Mouse (Mus musculus) kidney, adult 2 months (tissue): ENCODE data around the gene Gm11549. TPM values are rescaled to one million over a fixed set of nuclear protein-coding genes. Genes with fewer than 3 reads are reported as not detected.

Source experiments
- DNase-seq: peaks from one replicate; pipeline ENCODE4 v3.0.0; 2021
- H3K27ac ChIP-seq: fragments of 200-500 bp; 2 replicates; pipeline ENCODE4 v1.5.1; 2012; ENCODE audit warnings: low read depth, low read length, control low read depth, inconsistent platforms; ENCODE audit not compliant: insufficient read depth
- H3K27me3 ChIP-seq: fragments of 200-500 bp; replicated peaks from 2 replicates; pipeline ENCODE4 v1.6.1; 2012; ENCODE audit warnings: mild to moderate bottlenecking, moderate library complexity, low read length, inconsistent platforms; ENCODE audit not compliant: control insufficient read depth, insufficient read depth
- H3K36me3 ChIP-seq: fragments of 200-500 bp; 2 replicates; pipeline ENCODE4 v1.6.1; 2012; ENCODE audit warnings: mild to moderate bottlenecking, moderate library complexity, low read length, inconsistent platforms; ENCODE audit not compliant: control insufficient read depth, insufficient read depth
- H3K4me1 ChIP-seq: fragments of 200-500 bp; 2 replicates; pipeline ENCODE4 v1.6.1; 2011; ENCODE audit warnings: low read length; ENCODE audit not compliant: control insufficient read depth, insufficient read depth
- H3K4me3 ChIP-seq: fragments of 200-500 bp; 2 replicates; pipeline ENCODE4 v1.5.1; 2011; ENCODE audit warnings: mild to moderate bottlenecking, low read depth, low read length, control low read depth; ENCODE audit not compliant: insufficient read depth
- CTCF ChIP-seq: fragments of 200-500 bp; conservative IDR thresholded peaks from 2 replicates; pipeline ENCODE4 v1.5.1; 2011; ENCODE audit warnings: low read depth, mild to moderate bottlenecking, control low read depth, low read length, moderate library complexity, mixed read lengths; ENCODE audit not compliant: insufficient read depth, insufficient read length
- POLR2A ChIP-seq: fragments of 200-500 bp; IDR thresholded peaks from one replicate; pipeline ENCODE4 v1.6.1; 2011; ENCODE audit warnings: low read depth, low read length, control low read depth
- WGBS: fragments of 180-500 bp; shearing (Covaris S2); methylation state at CpG from one replicate; pipeline ENCODE4 v1.1.7; 2018; 5-methylcytosine and 5-hydroxymethylcytosine counted together
- polyA plus RNA-seq: library from polyadenylated mRNA; depleted of rRNA; stranded (reverse); fragments of >200 nt; gene quantifications from 2 replicates; pipeline ENCODE4 v1.2.3, GENCODE M21; 2012

The Gm11549 gene
- polyA plus RNA-seq, 1 experiment = not detected

GRCm38 (mm10) chr3:36533201-36533672 is 11.6 kb upstream of the Gm11549 start:
- Histone ChIP-seq H3K36me3 (no peaks in the 10 kb centered on the region), H3K4me1 (peaks cover 4% of the 10 kb centered on the region; the same call in 1 of the 2 replicates), H3K4me3 (no peak overlapping the region), H3K27ac (no peak overlapping the region), H3K27me3 (no peaks in the 10 kb centered on the region)
- 0% methylated on average over 1 of the region's 1 CpGs for WGBS
- DNase-seq = no peak
- TF ChIP-seq POLR2A (no peak), CTCF (no peak)

GRCm38 (mm10) chr3:36532738-36533137 is 11.1 kb upstream of the Gm11549 start:
- Histone ChIP-seq H3K4me3 (no peak overlapping the region), H3K27me3 (no peaks in the 10 kb centered on the region; the same call in 1 of the 2 replicates), H3K27ac (no peak overlapping the region), H3K36me3 (no peaks in the 10 kb centered on the region), H3K4me1 (peaks cover 4% of the 10 kb centered on the region; the same call in 1 of the 2 replicates)
- TF ChIP-seq POLR2A (no peak), CTCF (no peak)
- no peak for DNase-seq
- WGBS = 62% methylated on average over 7 of the region's 7 CpGs

- Histone ChIP-seq H3K27ac (no peak overlapping the region), H3K36me3 (no peaks in the 10 kb centered on the region), H3K4me3 (peak overlapping the region; percentile 44), H3K27me3 (no peaks in the 10 kb centered on the region; the same call in 1 of the 2 replicates), H3K4me1 (peaks cover 4% of the 10 kb centered on the region; the same call in 1 of the 2 replicates)
- no peak for TF ChIP-seq POLR2A
- TF ChIP-seq CTCF = no peak
- 8% methylated on average over 18 of the region's 18 CpGs for WGBS
- no peak for DNase-seq
Measured at GRCm38 (mm10) chr3:36531979-36532542, 10.4 kb upstream of the Gm11549 start.

GRCm38 (mm10) chr3:36531242-36531641 is 9.6 kb upstream of the Gm11549 start:
- TF ChIP-seq CTCF = no peak
- TF ChIP-seq POLR2A = no peak
- Histone ChIP-seq H3K4me1 (peaks cover 4% of the 10 kb centered on the region; the same call in 1 of the 2 replicates), H3K36me3 (no peaks in the 10 kb centered on the region), H3K27me3 (no peaks in the 10 kb centered on the region; the same call in 1 of the 2 replicates), H3K27ac (no peak overlapping the region), H3K4me3 (no peak overlapping the region)
- DNase-seq = no peak
- 81% methylated on average over 2 of the region's 2 CpGs for WGBS

GRCm38 (mm10) chr3:36530781-36531180 is 9.2 kb upstream of the Gm11549 start:
- Histone ChIP-seq H3K4me1 (peaks cover 4% of the 10 kb centered on the region; the same call in 1 of the 2 replicates), H3K27me3 (no peaks in the 10 kb centered on the region; the same call in 1 of the 2 replicates), H3K36me3 (no peaks in the 10 kb centered on the region), H3K27ac (no peak overlapping the region), H3K4me3 (no peak overlapping the region)
- WGBS = 92% methylated on average over 5 of the region's 5 CpGs
- DNase-seq = no peak
- no peak for TF ChIP-seq POLR2A

- WGBS = 90% methylated on average over 6 of the region's 6 CpGs
- peaks cover 4% of the 10 kb centered on the region; the same call in 1 of the 2 replicates for H3K4me1 ChIP-seq
- DNase-seq = no peak
- no peaks in the 10 kb centered on the region; the same call in 1 of the 2 replicates for H3K27me3 ChIP-seq
- TF ChIP-seq CTCF (no peak), POLR2A (no peak)
- H3K27ac ChIP-seq = no peak overlapping the region
- no peaks in the 10 kb centered on the region for H3K36me3 ChIP-seq
- H3K4me3 ChIP-seq = no peak overlapping the region
Measured at GRCm38 (mm10) chr3:36530345-36530744, 8.7 kb upstream of the Gm11549 start.

GRCm38 (mm10) chr3:36524466-36524865 is 2.9 kb upstream of the Gm11549 start:
- Histone ChIP-seq H3K36me3 (no peaks in the 10 kb centered on the region), H3K27ac (no peak overlapping the region), H3K27me3 (no peaks in the 10 kb centered on the region; the same call in none of the 2 replicates), H3K4me3 (no peak overlapping the region), H3K4me1 (no peaks in the 10 kb centered on the region)
- no peak for DNase-seq
- TF ChIP-seq POLR2A (no peak), CTCF (no peak)
- WGBS = 71% methylated on average over 3 of the region's 3 CpGs
